Mouse (Mus musculus) lung, embryonic 16.5 days (tissue): Measurements from ENCODE around the gene Cxcl10. TPM values are rescaled to one million over a fixed set of nuclear protein-coding genes. Genes with fewer than 3 reads are reported as not detected.
A peak's percentile ranks its signal among the peaks of the same experiment; 100 is the strongest.

ENCODE experiments used
- ATAC-seq: fragments of 200-750 bp; cut with Nextera tagmentation; 2 replicates; pipeline ENCODE4 v1.8.0; 2017; ENCODE audit warnings: low read depth, mild to moderate bottlenecking, moderate library complexity
- H3K27ac ChIP-seq: fragments of 300-500 bp; sonication (generic); 2 replicates; pipeline ENCODE4 v1.5.1; 2014; ENCODE audit warnings: mild to moderate bottlenecking, control low read depth, low read length
- H3K27me3 ChIP-seq: fragments of 300-500 bp; sonication (generic); 2 replicates; pipeline ENCODE4 v1.6.1; 2014; ENCODE audit warnings: low read depth, low read length, mixed read lengths; ENCODE audit not compliant: control insufficient read depth, insufficient read depth
- H3K36me3 ChIP-seq: fragments of 300-500 bp; sonication (generic); 2 replicates; pipeline ENCODE4 v1.6.1; 2014; ENCODE audit warnings: low read length; ENCODE audit not compliant: control insufficient read depth, insufficient read depth
- H3K4me1 ChIP-seq: fragments of 300-500 bp; sonication (generic); replicated peaks from 2 replicates; pipeline ENCODE4 v1.6.1; 2014; ENCODE audit warnings: low read length, mixed read lengths; ENCODE audit not compliant: control insufficient read depth, insufficient read depth
- H3K4me2 ChIP-seq: fragments of 300-500 bp; sonication (generic); 2 replicates; pipeline ENCODE4 v1.6.1; 2014; ENCODE audit warnings: low read depth, low read length, control low read depth
- H3K4me3 ChIP-seq: fragments of 300-500 bp; sonication (generic); 2 replicates; pipeline ENCODE4 v1.5.1; 2014; ENCODE audit warnings: mild to moderate bottlenecking, low read length, control low read depth
- H3K9ac ChIP-seq: fragments of 300-500 bp; sonication (generic); 2 replicates; pipeline ENCODE4 v1.6.1; 2014; ENCODE audit warnings: low read length, control low read depth
- H3K9me3 ChIP-seq: fragments of 300-500 bp; sonication (generic); 2 replicates; pipeline ENCODE4 v1.6.1; 2016; ENCODE audit warnings: low read length; ENCODE audit not compliant: control insufficient read depth
- WGBS: fragments of 180-500 bp; shearing (Covaris S2); extraction: QIAGEN DNeasy Blood & Tissue Kit; methylation state at CpG from one replicate; pipeline ENCODE4 v1.1.7; 2014; 5-methylcytosine and 5-hydroxymethylcytosine counted together
- polyA plus RNA-seq: library from polyadenylated mRNA; unstranded; fragments of >200 nt; fragmentation: Nextera tagmentation; extraction: Ambion mirVana; gene quantifications from 2 replicates; pipeline ENCODE4 v1.2.1, GENCODE M21; 2015

Gene Cxcl10
- polyA plus RNA-seq, 1 experiment from 2014 or later = 0.57 TPM

GRCm38 (mm10) chr5:92318119-92318518, 30.6 kb downstream of the Cxcl10 start:
- Histone ChIP-seq H3K9me3 (no peaks in the 10 kb centered on the region), H3K4me3 (no peak overlapping the region), H3K4me1 (0 out of 2 replicates have a peak, but pooled peaks cover 4% of the 10 kb centered on the region), H3K27me3 (no peaks in the 10 kb centered on the region), H3K4me2 (no peak overlapping the region), H3K36me3 (no peaks in the 10 kb centered on the region), H3K9ac (no peak overlapping the region), H3K27ac (no peak overlapping the region)
- ATAC-seq = no peak
- WGBS = 68% methylated on average over 7 of the region's 7 CpGs

GRCm38 (mm10) chr5:92313776-92314175, 34.9 kb downstream of the Cxcl10 start:
- no peak overlapping the region for H3K9ac ChIP-seq
- no peak overlapping the region for H3K27ac ChIP-seq
- H3K27me3 ChIP-seq = no peaks in the 10 kb centered on the region
- no peaks in the 10 kb centered on the region for H3K9me3 ChIP-seq
- no peak overlapping the region for H3K4me3 ChIP-seq
- ATAC-seq = no peak
- no peaks in the 10 kb centered on the region for H3K36me3 ChIP-seq
- peaks cover 8% of the 10 kb centered on the region; the same call in 1 of the 2 replicates for H3K4me1 ChIP-seq
- 41% methylated on average over 7 of the region's 7 CpGs for WGBS
- H3K4me2 ChIP-seq = no peak overlapping the region

GRCm38 (mm10) chr5:92312046-92312715, 36.5 kb downstream of the Cxcl10 start:
- Histone ChIP-seq H3K4me2 (no peak overlapping the region), H3K36me3 (no peaks in the 10 kb centered on the region), H3K4me1 (peaks cover 9% of the 10 kb centered on the region; the same call in 1 of the 2 replicates), H3K27ac (no peak overlapping the region), H3K27me3 (no peaks in the 10 kb centered on the region), H3K4me3 (no peak overlapping the region), H3K9me3 (no peaks in the 10 kb centered on the region), H3K9ac (no peak overlapping the region)
- 11% methylated on average over 13 of the region's 13 CpGs for WGBS
- ATAC-seq = no peak

GRCm38 (mm10) chr5:92309681-92310511, 38.8 kb downstream of the Cxcl10 start, which contains the start of gene Sdad1:
TSS of gene Sdad1 (minus strand) at chr5:92310479.
- Histone ChIP-seq H3K36me3 (peaks cover 8% of the 10 kb centered on the region; the same call in 1 of the 2 replicates), H3K9ac (peak within 1 kb of the TSS; percentile 85), H3K27me3 (no peaks in the 10 kb centered on the region), H3K4me3 (peak within 1 kb of the TSS; percentile 89), H3K4me2 (peak within 1 kb of the TSS; percentile 74), H3K27ac (peak within 1 kb of the TSS; percentile 48), H3K9me3 (no peaks in the 10 kb centered on the region), H3K4me1 (peaks cover 9% of the 10 kb centered on the region; the same call in 1 of the 2 replicates)
- 2% methylated on average over 41 of the region's 41 CpGs for WGBS
- peak; percentile 95 for ATAC-seq

GRCm38 (mm10) chr5:92304291-92304690, 44.4 kb downstream of the Cxcl10 start:
- Histone ChIP-seq H3K27ac (no peak overlapping the region), H3K27me3 (no peaks in the 10 kb centered on the region), H3K4me2 (no peak overlapping the region), H3K9me3 (no peaks in the 10 kb centered on the region), H3K4me3 (no peak overlapping the region), H3K36me3 (peaks cover 27% of the 10 kb centered on the region), H3K4me1 (0 out of 2 replicates have a peak, but pooled peaks cover 5% of the 10 kb centered on the region), H3K9ac (no peak overlapping the region)
- no peak for ATAC-seq
- 86% methylated on average over 3 of the region's 3 CpGs for WGBS

- no peak overlapping the region for H3K9ac ChIP-seq
- H3K27me3 ChIP-seq = no peaks in the 10 kb centered on the region
- no peak overlapping the region for H3K4me3 ChIP-seq
- ATAC-seq = no peak
- peaks cover 36% of the 10 kb centered on the region for H3K36me3 ChIP-seq
- H3K4me1 ChIP-seq = no peaks in the 10 kb centered on the region
- H3K9me3 ChIP-seq = no peaks in the 10 kb centered on the region
- no peak overlapping the region for H3K4me2 ChIP-seq
- H3K27ac ChIP-seq = no peak overlapping the region
- 75% methylated on average over 13 of the region's 13 CpGs for WGBS
These were observed 46.4 kb downstream of the Cxcl10 start for GRCm38 (mm10) chr5:92302149-92302840.

Other genes with a start within 250 kb of the Cxcl10 start
- gene Uso1, start 211.0 kb downstream of the Cxcl10 start, polyA plus RNA-seq = 37.7 and 38.3 TPM in 2 replicates
- gene U90926, start 133.5 kb downstream of the Cxcl10 start, polyA plus RNA-seq = not detected in 2 replicates
- gene Ppef2, start 92.6 kb downstream of the Cxcl10 start, polyA plus RNA-seq = 0.16 and 0.25 TPM in 2 replicates
- gene Naaa, start 70.7 kb downstream of the Cxcl10 start, polyA plus RNA-seq = 12.9 and 15.6 TPM in 2 replicates
- gene Sdad1, start 38.4 kb downstream of the Cxcl10 start, polyA plus RNA-seq = 24.7 and 30.8 TPM in 2 replicates
- gene Cxcl9, start 20.8 kb downstream of the Cxcl10 start, polyA plus RNA-seq = not detected in 2 replicates
- gene Art3, start 17.1 kb downstream of the Cxcl10 start, polyA plus RNA-seq = 9.3 and 12.6 TPM in 2 replicates
- gene Nup54, start 86.3 kb upstream of the Cxcl10 start, polyA plus RNA-seq = 52.5 and 57.3 TPM in 2 replicates
- 18.6 and 20.1 TPM in 2 replicates for gene Scarb2, start 157.9 kb upstream of the Cxcl10 start, polyA plus RNA-seq
- gene Fam47e, start 206.2 kb upstream of the Cxcl10 start, polyA plus RNA-seq = 4.2 and 6.9 TPM in 2 replicates